In genomic region chr11:102445891-102446361, GRCm38 (mm10) we compare ENCODE assay signal across 9 mouse cellular contexts. TPM values are rescaled to one million over a fixed set of nuclear protein-coding genes. Genes with fewer than 3 reads are reported as not detected.
A peak's percentile ranks its signal among the peaks of the same experiment; 100 is the strongest.
DNase-seq lines count a peak whose midpoint lies in the region; ATAC-seq lines count a peak whose summit lies in the region.
"Had no signal": no experiment of that assay in that cellular context is flagged by ENCODE, and none has a peak within 500 bp of the region (broad histone marks: within the 10 kb centered on the region; RNA-seq: fewer than 3 reads in every experiment).

No protein-coding gene starts in this region.

- 0 out of 2 replicates have a peak, but pooled peaks have one; percentile 3 for ATAC-seq in kidney, embryonic 14.5 days (ENCODE audit: low FRiP score, low TSS enrichment)
- peak; percentile 1; the same call in 1 of the 2 replicates for ATAC-seq in neural tube, embryonic 14.5 days (ENCODE audit: low read depth)

- H3K27ac ChIP-seq in kidney, embryonic 14.5 days (ENCODE audit: low read depth, low read length), result peak overlapping the region; percentile 90
- H3K27ac ChIP-seq in heart, embryonic 10.5 days, result peak overlapping the region; percentile 95
- peak overlapping the region; percentile 96 for H3K27ac ChIP-seq in neural tube, embryonic 14.5 days (ENCODE audit: low read depth, low read length)

- H3K4me2 ChIP-seq in kidney, embryonic 14.5 days (replicated peaks; ENCODE audit: low read depth, low read length), result peak overlapping the region; percentile 82
- H3K4me2 ChIP-seq in neural tube, embryonic 14.5 days (ENCODE audit: low read depth, low read length), result peak overlapping the region; percentile 72

- peak overlapping the region; percentile 94 for H3K4me3 ChIP-seq in kidney, embryonic 14.5 days (ENCODE audit: low read length)
- peak overlapping the region; percentile 92 for H3K4me3 ChIP-seq in heart, embryonic 10.5 days
- H3K4me3 ChIP-seq in neural tube, embryonic 14.5 days (ENCODE audit: low read depth, low read length), result peak overlapping the region; percentile 95

- no peaks in the 10 kb centered on the region for H3K9me3 ChIP-seq in kidney, embryonic 14.5 days (ENCODE audit: control insufficient read depth, low read length)
- no peaks in the 10 kb centered on the region for H3K9me3 ChIP-seq in heart, embryonic 10.5 days
- no peaks in the 10 kb centered on the region for H3K9me3 ChIP-seq in neural tube, embryonic 14.5 days (ENCODE audit: control insufficient read depth, low read length)
- H3K9me3 ChIP-seq: G1E had no signal

- peaks cover 23% of the 10 kb centered on the region for H3K36me3 ChIP-seq in kidney, embryonic 14.5 days (ENCODE audit: control insufficient read depth, insufficient read depth, low read length)
- H3K36me3 ChIP-seq in heart, embryonic 10.5 days, result peaks cover 26% of the 10 kb centered on the region
- peaks cover 8% of the 10 kb centered on the region for H3K36me3 ChIP-seq in neural tube, embryonic 14.5 days (ENCODE audit: control insufficient read depth, insufficient read depth, low read length)
- H3K36me3 ChIP-seq: G1E had no signal

- H3K4me1 ChIP-seq in kidney, embryonic 14.5 days (ENCODE audit: control insufficient read depth, insufficient read depth, low read length), result peaks cover 39% of the 10 kb centered on the region
- H3K4me1 ChIP-seq in heart, embryonic 10.5 days, result peaks cover 57% of the 10 kb centered on the region
- peaks cover 24% of the 10 kb centered on the region for H3K4me1 ChIP-seq in neural tube, embryonic 14.5 days (ENCODE audit: control insufficient read depth, insufficient read depth, low read length)

- H3K9ac ChIP-seq in kidney, embryonic 14.5 days (ENCODE audit: low read depth, low read length), result peak overlapping the region; percentile 97; the same call in 1 of the 2 replicates
- peak overlapping the region; percentile 99 for H3K9ac ChIP-seq in neural tube, embryonic 14.5 days (replicated peaks; ENCODE audit: low read depth, low read length)

- no peak for DNase-seq in kidney, adult 8-10 months
- DNase-seq in cerebellum, adult 8-10 months, result peak; percentile 55
- DNase-seq in heart, embryonic 10.5 days (ENCODE audit: low spot score), result no peak
- peak; percentile 54 to 74 for DNase-seq in kidney, postnatal 25 days
- DNase-seq in thymus, postnatal 14 days, result no peak
- DNase-seq in gastrocnemius, adult 8-10 months (ENCODE audit: low spot score in 2 of 2), result no peak

- peaks cover 4% of the 10 kb centered on the region; the same call in 1 of the 2 replicates for H3K27me3 ChIP-seq in kidney, embryonic 14.5 days (ENCODE audit: control insufficient read depth, insufficient read depth, low read length)
- H3K27me3 ChIP-seq in heart, embryonic 10.5 days (ENCODE audit: insufficient read depth, poor library complexity, severe bottlenecking), result peaks cover 42% of the 10 kb centered on the region
- no peaks in the 10 kb centered on the region for H3K27me3 ChIP-seq in neural tube, embryonic 14.5 days (ENCODE audit: control insufficient read depth, insufficient read depth, low read length)

- 8% methylated on average over 7 of the region's 7 CpGs for WGBS in kidney, embryonic 14.5 days
- WGBS in heart, embryonic 10.5 days, result 14% methylated on average over 7 of the region's 7 CpGs
- 11% methylated on average over 7 of the region's 7 CpGs for WGBS in neural tube, embryonic 14.5 days

RNA-seq across cellular contexts. Expression of gene Fam171a2, which starts 1.6 kb away (rescaled TPM):
- polyA plus RNA-seq in kidney, embryonic 14.5 days (2014; fragmentation: Nextera tagmentation; extraction: Ambion mirVana), result 12.3 and 14.7 TPM in 2 replicates
- polyA plus RNA-seq in heart, embryonic 10.5 days (2016; fragmentation: Nextera tagmentation; extraction: Ambion mirVana), result 1.7 and 3.6 TPM in 2 replicates
- polyA plus RNA-seq in neural tube, embryonic 14.5 days (2014; fragmentation: Nextera tagmentation; extraction: Ambion mirVana), result 25.4 and 38.4 TPM in 2 replicates
- total RNA-seq in gastrocnemius, adult 8-10 months (2022), result 1 to 10 TPM in 3 of 4 experiments, under 1 TPM in 1; 0.97 to 1.5 (median 1.2) TPM

RNA-seq across cellular contexts. Expression of gene Grn, which starts 15.8 kb away (rescaled TPM):
- 81.0 and 103 TPM in 2 replicates for polyA plus RNA-seq in kidney, embryonic 14.5 days (2014; fragmentation: Nextera tagmentation; extraction: Ambion mirVana)
- polyA plus RNA-seq in heart, embryonic 10.5 days (2016; fragmentation: Nextera tagmentation; extraction: Ambion mirVana), result 109 and 151 TPM in 2 replicates
- 43.3 and 68.2 TPM in 2 replicates for polyA plus RNA-seq in neural tube, embryonic 14.5 days (2014; fragmentation: Nextera tagmentation; extraction: Ambion mirVana)
- 10 to 100 TPM; 12.2 to 21.8 (median 17.0) TPM for total RNA-seq in gastrocnemius, adult 8-10 months (2022)

RNA-seq across cellular contexts. Expression of gene Itga2b, which starts 24.0 kb away (rescaled TPM):
- 5.8 and 6.4 TPM in 2 replicates for polyA plus RNA-seq in kidney, embryonic 14.5 days (2014; fragmentation: Nextera tagmentation; extraction: Ambion mirVana)
- polyA plus RNA-seq in heart, embryonic 10.5 days (2016; fragmentation: Nextera tagmentation; extraction: Ambion mirVana), result 13.2 and 19.5 TPM in 2 replicates
- polyA plus RNA-seq in neural tube, embryonic 14.5 days (2014; fragmentation: Nextera tagmentation; extraction: Ambion mirVana), result 5.5 and 7.0 TPM in 2 replicates
- 1 to 10 TPM in 1 of 4 experiments, under 1 TPM in 2, not detected in 1; 0.63 to 2.0 (median 0.72) TPM for total RNA-seq in gastrocnemius, adult 8-10 months (2022)

RNA-seq across cellular contexts. Expression of gene Slc25a39, which starts 38.2 kb away (rescaled TPM):
- 224 and 274 TPM in 2 replicates for polyA plus RNA-seq in kidney, embryonic 14.5 days (2014; fragmentation: Nextera tagmentation; extraction: Ambion mirVana)
- polyA plus RNA-seq in heart, embryonic 10.5 days (2016; fragmentation: Nextera tagmentation; extraction: Ambion mirVana), result 313 and 314 TPM in 2 replicates
- polyA plus RNA-seq in neural tube, embryonic 14.5 days (2014; fragmentation: Nextera tagmentation; extraction: Ambion mirVana), result 141 and 144 TPM in 2 replicates
- total RNA-seq in gastrocnemius, adult 8-10 months (2022), result 10 to 100 TPM; 61.2 to 72.2 (median 66.7) TPM

RNA-seq across cellular contexts. Expression of gene Rundc3a, which starts 52.7 kb away (rescaled TPM):
- 1.7 and 1.9 TPM in 2 replicates for polyA plus RNA-seq in kidney, embryonic 14.5 days (2014; fragmentation: Nextera tagmentation; extraction: Ambion mirVana)
- polyA plus RNA-seq in heart, embryonic 10.5 days (2016; fragmentation: Nextera tagmentation; extraction: Ambion mirVana), result 0.74 and 1.8 TPM in 2 replicates
- polyA plus RNA-seq in neural tube, embryonic 14.5 days (2014; fragmentation: Nextera tagmentation; extraction: Ambion mirVana), result 97.8 and 115 TPM in 2 replicates
- under 1 TPM in 1 of 4 experiments, not detected in 3; 0.21 TPM for total RNA-seq in gastrocnemius, adult 8-10 months (2022)
- polyA plus RNA-seq: G1E had no signal

Comparison
In these comparisons a context has a peak if more than half of its experiments do, and no peak if none do; other contexts are left out.
1. DNase-seq: peak in cerebellum, adult 8-10 months (single experiment) and kidney, postnatal 25 days (2 of 2); none in kidney, adult 8-10 months (0 of 2), heart, embryonic 10.5 days (single experiment), thymus, postnatal 14 days (single experiment) and gastrocnemius, adult 8-10 months (0 of 2).
2. Peak in every context shown above with its lines, with median percentiles within 50 percentile points of each other: H3K27ac ChIP-seq and H3K4me3 ChIP-seq.